ENCODE assay signal across 14 mouse cellular contexts in genomic region chr10:85540311-85541093, GRCm38 (mm10).
DNase-seq lines count a peak whose midpoint lies in the region; ATAC-seq and TF ChIP-seq lines count a peak whose summit lies in the region.
"Had no signal": no experiment of that assay in that cellular context is flagged by ENCODE, and none has a peak within 500 bp of the region (broad histone marks: within the 10 kb centered on the region; RNA-seq: fewer than 3 reads in every experiment).

No protein-coding gene starts in this region.

- peaks cover 27% of the 10 kb centered on the region for H3K4me1 ChIP-seq in forebrain, embryonic 10.5 days
- H3K4me1 ChIP-seq in forebrain, embryonic 12.5 days = peaks cover 20% of the 10 kb centered on the region
- peaks cover 92% of the 10 kb centered on the region for H3K4me1 ChIP-seq in E14TG2a.4 (replicated peaks; ENCODE audit: low read depth, low read length)
- H3K4me1 ChIP-seq in midbrain, embryonic 13.5 days (replicated peaks) = peaks cover 31% of the 10 kb centered on the region
- peaks cover 29% of the 10 kb centered on the region for H3K4me1 ChIP-seq in embryonic facial prominence, embryonic 10.5 days
- H3K4me1 ChIP-seq: liver, embryonic 13.5 days had no signal

- no peak overlapping the region for H3K4me3 ChIP-seq in forebrain, embryonic 10.5 days
- H3K4me3 ChIP-seq in forebrain, embryonic 12.5 days (replicated peaks) = no peak overlapping the region
- H3K4me3 ChIP-seq in E14TG2a.4 (replicated peaks; ENCODE audit: low read length) = peak overlapping the region; percentile 61
- H3K4me3 ChIP-seq in midbrain, embryonic 13.5 days (replicated peaks) = no peak overlapping the region
- H3K4me3 ChIP-seq in embryonic facial prominence, embryonic 10.5 days = no peak overlapping the region
- H3K4me3 ChIP-seq: gastrocnemius, adult 2 months; heart, embryonic 13.5 days; kidney, embryonic 15.5 days; liver, embryonic 13.5 days had no signal

- no peaks in the 10 kb centered on the region for H3K36me3 ChIP-seq in forebrain, embryonic 10.5 days (replicated peaks)
- H3K36me3 ChIP-seq in forebrain, embryonic 12.5 days (replicated peaks) = no peaks in the 10 kb centered on the region
- H3K36me3 ChIP-seq in E14TG2a.4 (ENCODE audit: insufficient read depth, low read length) = no peaks in the 10 kb centered on the region
- H3K36me3 ChIP-seq in midbrain, embryonic 13.5 days = no peaks in the 10 kb centered on the region
- no peaks in the 10 kb centered on the region for H3K36me3 ChIP-seq in embryonic facial prominence, embryonic 10.5 days (replicated peaks)
- H3K36me3 ChIP-seq: heart, embryonic 13.5 days; kidney, embryonic 15.5 days; liver, embryonic 13.5 days had no signal

- no peaks in the 10 kb centered on the region for H3K27me3 ChIP-seq in forebrain, embryonic 10.5 days (ENCODE audit: poor library complexity, severe bottlenecking)
- H3K27me3 ChIP-seq in forebrain, embryonic 12.5 days = no peaks in the 10 kb centered on the region
- H3K27me3 ChIP-seq in E14TG2a.4 (ENCODE audit: insufficient read depth, low read length) = no peaks in the 10 kb centered on the region
- H3K27me3 ChIP-seq in midbrain, embryonic 13.5 days = no peaks in the 10 kb centered on the region
- H3K27me3 ChIP-seq in embryonic facial prominence, embryonic 10.5 days (replicated peaks; ENCODE audit: low read depth, poor library complexity, severe bottlenecking) = peaks cover 4% of the 10 kb centered on the region; the same call in 1 of the 2 replicates
- H3K27me3 ChIP-seq: kidney, embryonic 15.5 days; liver, embryonic 13.5 days had no signal

- H3K27ac ChIP-seq in forebrain, embryonic 10.5 days = 0 out of 2 replicates have a peak overlapping the region, but pooled peaks have one; percentile 67
- H3K27ac ChIP-seq in forebrain, embryonic 12.5 days = no peak overlapping the region
- H3K27ac ChIP-seq in midbrain, embryonic 13.5 days = 0 out of 2 replicates have a peak overlapping the region, but pooled peaks have one; percentile 57
- no peak overlapping the region for H3K27ac ChIP-seq in embryonic facial prominence, embryonic 10.5 days (replicated peaks)
- H3K27ac ChIP-seq: gastrocnemius, adult 2 months; heart, embryonic 13.5 days; kidney, embryonic 15.5 days; liver, embryonic 13.5 days had no signal

- no peak for TF ChIP-seq CTCF in E14TG2a.4 (conservative IDR thresholded peaks at IDR 0.05; ENCODE audit: low read length)
- no peak for TF ChIP-seq CTCF in brain, embryonic 14.5 days (IDR thresholded peaks at IDR 0.05; ENCODE audit: borderline replicate concordance, extremely low read depth, insufficient read depth, insufficient read length)

- 94% methylated on average over 13 of the region's 13 CpGs for WGBS in forebrain, embryonic 10.5 days
- 92% methylated on average over 13 of the region's 13 CpGs for WGBS in forebrain, embryonic 12.5 days
- 93% methylated on average over 13 of the region's 13 CpGs for WGBS in midbrain, embryonic 13.5 days
- WGBS in embryonic facial prominence, embryonic 10.5 days = 89% methylated on average over 13 of the region's 13 CpGs

- DNase-seq in forebrain, embryonic 10.5 days (ENCODE audit: extremely low spot score, low spot score) = no peak
- DNase-seq in brain, embryonic 14.5 days (ENCODE audit: low read depth) = peak; percentile 70
- DNase-seq in embryonic facial prominence, embryonic 10.5 days (ENCODE audit: low spot score) = no peak
- DNase-seq in lung, postnatal 14 days = no peak
- DNase-seq: B cell, adult 2 months; gastrocnemius, adult 2 months; liver, embryonic 13.5 days; thymus, adult 2 months had no signal

- H3K4me2 ChIP-seq in forebrain, embryonic 12.5 days = no peak overlapping the region
- no peak overlapping the region for H3K4me2 ChIP-seq in midbrain, embryonic 13.5 days (replicated peaks)
- H3K4me2 ChIP-seq: heart, embryonic 13.5 days; kidney, embryonic 15.5 days; liver, embryonic 13.5 days had no signal

- H3K9ac ChIP-seq in forebrain, embryonic 12.5 days = no peak overlapping the region
- H3K9ac ChIP-seq in midbrain, embryonic 13.5 days (replicated peaks) = no peak overlapping the region
- H3K9ac ChIP-seq: kidney, embryonic 15.5 days; liver, embryonic 13.5 days had no signal

- no peaks in the 10 kb centered on the region for H3K9me3 ChIP-seq in forebrain, embryonic 10.5 days
- no peaks in the 10 kb centered on the region for H3K9me3 ChIP-seq in forebrain, embryonic 12.5 days
- H3K9me3 ChIP-seq in E14TG2a.4 (ENCODE audit: low read length) = no peaks in the 10 kb centered on the region
- no peaks in the 10 kb centered on the region for H3K9me3 ChIP-seq in midbrain, embryonic 13.5 days
- no peaks in the 10 kb centered on the region for H3K9me3 ChIP-seq in embryonic facial prominence, embryonic 10.5 days
- H3K9me3 ChIP-seq: heart, embryonic 13.5 days; kidney, embryonic 15.5 days; liver, embryonic 13.5 days had no signal

- no peak for TF ChIP-seq POLR2A in brain, embryonic 14.5 days (IDR thresholded peaks at IDR 0.05; ENCODE audit: borderline replicate concordance, extremely low read depth, insufficient read depth, insufficient read length, poor library complexity, severe bottlenecking)

- no peak for ATAC-seq in forebrain, embryonic 12.5 days (ENCODE audit: low FRiP score)
- ATAC-seq in midbrain, embryonic 13.5 days = no peak
- ATAC-seq in activated CD4-positive, CD25-positive, alpha-beta regulatory T cell, adult 4 months = no peak

Comparison
In these comparisons a context has a peak if more than half of its experiments do, and no peak if none do; other contexts are left out.
1. H3K27ac ChIP-seq: peak in forebrain, embryonic 10.5 days (single experiment) and midbrain, embryonic 13.5 days (single experiment); none in forebrain, embryonic 12.5 days (single experiment) and embryonic facial prominence, embryonic 10.5 days (single experiment).